Mouse (Mus musculus) embryo, embryonic 11.5 days (tissue): ENCODE data around the gene Spryd3.

Experiments
- DNase-seq: peaks from one replicate; pipeline ENCODE4 v3.0.0-alpha.2; 2012; ENCODE audit warnings: low read depth, low spot score

The Spryd3 gene

GRCm38 (mm10) chr15:102147674-102148402 is 11.8 kb upstream of the Spryd3 start:
- no peak for DNase-seq

- DNase-seq, result no peak
Observed at GRCm38 (mm10) chr15:102146882-102147281, 10.8 kb upstream of the Spryd3 start.

GRCm38 (mm10) chr15:102146089-102146488 is 10.1 kb upstream of the Spryd3 start:
- DNase-seq, result no peak

- no peak for DNase-seq
Observed at GRCm38 (mm10) chr15:102145330-102145729, 9.3 kb upstream of the Spryd3 start.

- no peak for DNase-seq
Observed at GRCm38 (mm10) chr15:102144726-102145125, 8.7 kb upstream of the Spryd3 start.

GRCm38 (mm10) chr15:102144274-102144711 is 8.3 kb upstream of the Spryd3 start, which contains the start of gene Igfbp6:
Igfbp6 (plus strand) TSS chr15:102144362.
- no peak for DNase-seq

- DNase-seq, result no peak
Observed at GRCm38 (mm10) chr15:102142914-102143912, 7.2 kb upstream of the Spryd3 start.

GRCm38 (mm10) chr15:102141120-102141519 is 5.1 kb upstream of the Spryd3 start:
- DNase-seq, result no peak

GRCm38 (mm10) chr15:102135522-102136128 is 409 bp downstream of the Spryd3 start:
- DNase-seq, result no peak

GRCm38 (mm10) chr15:102134709-102135108 is 1.3 kb downstream of the Spryd3 start:
- no peak for DNase-seq

- no peak for DNase-seq
Observed at GRCm38 (mm10) chr15:102133314-102133713, 2.7 kb downstream of the Spryd3 start.

GRCm38 (mm10) chr15:102126303-102126702 is 9.7 kb downstream of the Spryd3 start:
- DNase-seq, result no peak

- DNase-seq, result no peak
Observed at GRCm38 (mm10) chr15:102120530-102120929, 15.5 kb downstream of the Spryd3 start.

GRCm38 (mm10) chr15:102119831-102120170 is 16.2 kb downstream of the Spryd3 start:
- no peak for DNase-seq

- DNase-seq, result no peak
Observed at GRCm38 (mm10) chr15:102119121-102119830, 16.8 kb downstream of the Spryd3 start.

- DNase-seq, result no peak
Observed at GRCm38 (mm10) chr15:102118591-102118990, 17.4 kb downstream of the Spryd3 start.

- no peak for DNase-seq
Observed at GRCm38 (mm10) chr15:102117461-102118443, 18.3 kb downstream of the Spryd3 start.

- DNase-seq, result no peak
Observed at GRCm38 (mm10) chr15:102116753-102117415, 19.1 kb downstream of the Spryd3 start.

GRCm38 (mm10) chr15:102115731-102116231 is 20.3 kb downstream of the Spryd3 start:
- no peak for DNase-seq
